Mouse (Mus musculus): Measurements from ENCODE around the gene Hormad2.

Gene Hormad2

DNA sequence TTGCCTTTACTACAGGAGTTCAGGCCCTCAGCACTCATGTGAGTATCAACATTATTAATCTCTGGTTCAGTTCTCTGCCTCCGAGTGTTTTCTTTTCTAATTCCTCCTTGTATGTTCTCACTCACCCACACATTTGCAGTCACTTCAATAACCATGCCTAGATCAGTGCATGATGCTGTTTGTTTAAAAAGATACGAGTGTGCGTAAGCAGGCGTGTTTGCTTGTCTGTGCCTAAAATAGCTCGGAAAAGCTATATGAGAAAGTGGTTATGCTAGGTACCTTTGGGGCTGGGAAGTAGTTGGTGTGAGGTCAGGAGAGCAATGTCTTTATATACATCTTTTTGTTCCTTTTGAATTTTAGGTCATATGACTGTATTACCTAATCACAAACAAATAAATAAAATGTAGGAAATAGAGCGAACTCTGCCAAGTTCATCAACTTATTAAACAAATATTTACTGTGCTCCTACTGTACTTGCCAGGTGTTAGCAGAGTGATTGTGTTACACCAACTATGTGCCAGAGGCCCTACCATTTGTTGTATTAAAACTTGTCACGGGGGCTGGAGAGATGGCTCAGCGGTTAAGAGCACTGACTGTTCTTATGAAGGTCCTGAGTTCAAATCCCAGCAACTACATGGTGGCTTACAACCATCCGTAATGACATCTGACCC is 100.7 kb downstream of the Hormad2 start:
- no peak for DNase-seq (ENCODE audit: low read depth)

DNA sequence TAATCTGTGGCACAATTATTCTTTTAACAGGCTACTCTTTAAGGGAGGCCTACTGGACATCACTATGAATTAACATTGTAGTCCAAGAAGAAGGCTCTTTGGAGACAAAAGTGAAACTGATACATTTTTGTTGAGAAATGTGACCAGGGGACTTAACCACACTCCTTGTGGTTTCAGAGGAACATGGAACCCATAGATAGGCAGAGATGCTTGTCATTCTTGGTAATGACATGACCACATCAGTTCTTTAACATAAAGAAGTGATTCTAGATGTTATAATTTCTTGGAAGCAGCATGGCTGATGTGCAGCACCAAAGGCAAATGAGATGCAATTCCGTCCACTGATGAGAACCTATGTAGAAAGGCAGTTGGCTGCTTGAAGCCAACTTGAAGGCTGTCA is 101.6 kb downstream of the Hormad2 start:
- no peak for DNase-seq (ENCODE audit: low read depth)

DNA sequence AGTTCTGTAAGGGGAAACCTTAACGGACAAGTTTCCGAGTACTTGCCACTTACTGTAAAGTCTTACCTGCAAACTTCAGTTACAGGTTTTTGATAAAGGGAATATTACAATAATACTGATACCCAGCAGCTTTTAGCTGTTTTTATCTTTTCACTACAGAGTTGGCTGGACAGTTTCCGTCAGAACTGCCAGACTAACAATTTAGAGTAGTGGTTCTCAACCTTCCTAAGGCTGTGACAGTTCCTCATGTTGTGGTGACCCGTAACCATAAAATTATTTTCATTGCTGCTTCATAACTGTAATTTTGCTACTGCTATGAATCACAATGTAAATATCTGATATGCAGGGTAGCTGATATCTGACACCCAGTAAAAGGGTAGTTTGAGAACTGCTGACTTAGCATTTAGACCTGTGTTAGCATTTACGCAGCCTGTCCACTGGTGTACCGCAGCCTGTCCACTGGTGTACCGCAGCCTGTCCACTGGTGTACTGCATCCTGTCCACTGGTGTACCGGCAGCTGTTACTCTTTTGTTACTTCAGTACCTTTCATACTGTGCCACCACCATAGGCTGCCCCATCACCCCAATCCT is 104.1 kb downstream of the Hormad2 start:
- DNase-seq (ENCODE audit: low read depth) = no peak

DNA sequence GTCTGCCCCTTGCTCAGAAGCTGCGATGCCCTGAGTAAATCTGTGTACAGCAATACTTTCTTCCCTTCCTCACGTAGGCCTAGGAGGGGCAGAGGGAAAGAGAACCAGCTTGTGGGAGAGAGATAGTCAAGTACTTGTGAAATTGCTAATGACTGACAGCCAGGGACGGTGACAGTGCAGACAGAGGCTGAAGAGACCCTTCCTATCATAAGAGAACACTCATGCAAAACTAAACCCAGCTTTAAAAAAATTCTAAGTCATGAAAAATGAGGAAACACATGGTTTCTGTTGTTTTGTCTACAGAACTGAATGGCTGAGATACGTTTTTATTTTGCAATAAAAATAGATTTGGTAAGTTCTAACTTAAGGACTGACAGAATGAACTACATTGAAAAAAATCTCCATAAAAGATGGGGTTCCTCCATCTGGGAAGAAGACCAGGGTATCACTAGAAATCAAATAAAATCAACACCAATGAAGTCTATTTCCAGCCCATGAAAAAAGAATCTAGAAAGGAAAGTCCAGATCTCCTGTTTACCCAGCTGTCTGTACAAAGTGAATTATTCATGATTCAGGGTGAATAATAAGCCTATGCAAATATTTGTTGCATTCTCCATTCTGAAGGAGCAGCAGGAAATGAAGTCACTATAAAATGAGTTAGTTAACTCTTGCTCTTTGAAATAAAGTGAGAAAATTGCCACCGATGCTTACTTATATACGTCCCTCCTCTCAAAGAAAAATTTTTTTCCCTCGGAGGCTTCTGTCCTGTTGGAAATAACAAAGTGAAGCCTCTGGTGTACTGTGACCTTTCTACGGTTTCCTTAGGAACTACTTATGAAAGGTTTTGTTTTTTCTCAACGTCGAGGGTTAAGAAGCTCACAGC is 104.9 kb downstream of the Hormad2 start:
- no peak for DNase-seq (ENCODE audit: low read depth)

DNA sequence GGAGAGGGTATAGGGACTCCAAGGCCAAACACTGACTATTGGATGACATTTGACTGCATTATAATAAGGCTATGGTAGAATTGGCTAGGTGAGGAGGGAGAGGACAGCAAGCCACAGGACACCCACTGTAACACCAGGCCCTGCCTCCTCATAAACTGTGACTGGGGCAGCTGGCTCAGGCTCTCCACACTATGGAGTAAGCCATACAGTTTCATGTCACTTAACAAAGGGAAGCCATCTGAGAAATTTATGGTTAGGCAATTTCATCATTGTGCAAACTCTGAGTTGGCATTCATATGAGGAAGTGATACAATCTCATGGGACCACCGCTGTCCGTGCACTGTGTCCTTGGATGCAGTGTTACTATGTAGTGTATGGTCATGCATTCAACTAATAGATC is 107.9 kb downstream of the Hormad2 start:
- DNase-seq (ENCODE audit: low read depth) = no peak

DNA sequence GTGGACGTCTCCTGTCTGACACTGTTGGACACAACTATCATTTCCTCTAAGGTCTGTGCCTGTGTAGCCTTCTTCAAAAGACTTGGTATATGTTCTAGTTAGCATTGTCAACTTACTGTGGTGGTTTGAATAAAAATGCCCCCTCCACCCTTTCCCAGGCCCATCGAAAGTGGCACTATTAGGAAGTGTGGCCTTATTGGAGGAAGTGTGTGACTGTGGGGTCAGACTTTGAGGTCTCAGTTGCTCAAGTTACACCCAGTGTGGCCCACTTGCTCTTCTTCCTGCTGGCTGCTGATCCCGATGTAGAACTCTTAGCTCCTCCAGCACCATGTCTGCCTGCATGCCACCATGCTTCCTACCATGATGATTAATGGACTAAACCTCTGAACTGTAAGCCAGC is 112.7 kb downstream of the Hormad2 start:
- DNase-seq (ENCODE audit: low read depth) = no peak

DNA sequence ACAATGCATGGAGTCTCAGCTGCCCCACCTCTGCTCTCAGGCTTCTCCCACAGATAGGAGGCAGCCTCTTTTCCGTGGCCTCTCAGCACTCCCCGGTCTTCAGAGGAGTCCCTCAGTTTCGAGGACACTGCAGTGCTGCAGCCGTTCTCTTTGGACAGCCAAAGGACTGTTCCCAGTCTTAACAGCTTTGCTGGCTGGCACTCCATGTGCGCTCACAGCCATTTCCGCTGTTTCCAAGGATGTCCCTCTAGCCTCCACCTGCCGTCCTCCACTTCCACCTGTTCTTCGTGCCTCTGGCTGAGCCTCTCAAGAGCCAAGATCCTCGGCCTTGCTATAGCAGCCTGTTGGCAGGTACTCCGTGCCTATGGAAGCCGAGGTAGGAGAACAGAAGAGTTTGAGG is 117.4 kb downstream of the Hormad2 start:
- no peak for DNase-seq (ENCODE audit: low read depth)

DNA sequence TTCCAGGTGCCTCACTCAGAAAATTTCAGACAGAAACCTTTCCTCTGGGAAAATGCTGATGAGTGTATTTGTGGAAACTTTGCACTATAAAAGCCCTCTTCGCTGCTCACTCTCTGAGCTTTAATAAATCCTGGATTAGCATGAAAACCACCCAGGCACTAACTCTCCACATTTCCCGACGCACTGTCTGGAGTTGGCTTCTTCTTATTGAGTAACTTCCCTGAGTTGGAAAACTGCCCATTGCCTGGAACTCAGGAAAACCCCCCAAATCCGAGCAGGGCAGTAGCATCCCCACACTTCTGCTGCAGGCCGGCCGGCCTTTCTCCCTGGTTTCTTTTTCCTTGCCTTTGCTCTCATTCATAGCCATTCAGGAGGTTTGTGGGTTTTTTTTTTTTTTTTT is 118.0 kb downstream of the Hormad2 start:
- DNase-seq (ENCODE audit: low read depth) = no peak

DNA sequence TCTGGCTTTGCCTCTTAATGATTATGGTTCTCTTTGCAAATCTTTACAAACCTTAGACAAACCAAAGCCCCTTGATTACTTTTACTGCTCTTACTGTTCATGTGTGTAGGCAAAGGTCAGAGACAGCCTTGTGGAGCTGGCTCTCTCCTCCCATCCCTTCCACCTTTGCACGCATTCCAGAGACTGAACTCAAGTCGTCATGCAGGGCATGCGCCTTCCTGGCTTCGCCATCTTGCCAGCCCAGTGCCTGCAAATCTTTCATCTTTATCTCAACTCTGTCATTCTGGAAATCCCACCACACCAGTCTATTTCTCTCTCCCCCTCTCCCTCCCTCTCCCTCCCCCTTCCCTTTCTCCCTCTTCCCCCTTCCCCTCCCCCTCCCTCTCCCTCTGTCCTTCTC is 120.0 kb downstream of the Hormad2 start:
- DNase-seq (ENCODE audit: low read depth) = no peak

DNA sequence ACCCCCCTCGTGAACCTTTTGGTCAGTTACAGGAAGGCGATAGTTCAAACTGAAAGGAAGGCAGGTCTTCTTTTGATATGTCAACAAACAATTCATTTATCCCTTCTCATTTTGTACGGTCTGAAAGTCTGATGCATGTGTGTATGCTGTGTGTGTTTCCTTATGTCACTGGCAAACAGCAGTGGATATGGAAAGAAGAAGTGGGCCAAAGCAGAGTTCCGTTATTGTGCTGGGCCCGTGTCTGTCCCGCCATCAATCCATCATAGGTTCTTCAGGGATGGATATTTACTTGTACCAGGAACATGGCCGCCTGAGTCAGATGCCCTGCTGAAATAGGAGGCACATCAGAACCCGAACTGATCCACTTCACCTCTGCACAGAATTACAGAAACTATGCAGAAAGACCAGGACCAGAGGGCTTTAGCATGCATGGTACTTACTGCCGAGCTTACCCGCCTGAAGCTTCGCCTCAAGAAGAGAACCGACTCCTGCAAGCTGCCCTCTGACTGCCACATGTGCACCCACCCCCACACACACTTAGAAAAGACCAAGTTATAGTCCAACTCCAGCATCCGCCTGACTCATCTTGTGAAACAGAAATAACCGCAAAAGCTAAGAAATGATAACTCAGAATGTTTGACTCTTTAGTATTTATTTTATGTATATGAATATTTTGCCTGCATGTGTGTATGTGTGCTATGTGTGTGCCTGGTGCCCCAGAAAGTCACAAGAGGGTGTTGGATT is 121.5 kb downstream of the Hormad2 start:
- DNase-seq (ENCODE audit: low read depth) = no peak

DNA sequence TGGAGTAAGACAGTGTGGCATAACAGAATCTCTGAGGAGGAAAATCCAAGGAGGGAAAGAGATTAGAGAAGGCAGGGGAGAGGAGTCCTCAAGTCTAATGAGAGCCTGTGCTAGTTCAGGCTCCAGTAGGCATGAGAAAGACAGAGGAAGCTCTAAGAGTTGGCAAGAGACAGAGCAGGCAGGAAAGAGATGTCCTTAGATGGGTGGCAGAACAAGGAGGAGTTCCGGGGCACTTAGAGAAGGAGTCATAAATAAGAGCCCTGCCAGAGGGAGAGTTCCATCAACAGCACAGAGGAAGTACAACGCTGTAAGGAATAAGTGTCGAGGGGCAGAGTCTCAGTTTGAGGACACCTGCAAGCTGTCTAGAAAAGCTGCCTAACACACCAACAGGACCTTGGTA is 122.9 kb downstream of the Hormad2 start:
- DNase-seq (ENCODE audit: low read depth) = peak; percentile 32

DNA sequence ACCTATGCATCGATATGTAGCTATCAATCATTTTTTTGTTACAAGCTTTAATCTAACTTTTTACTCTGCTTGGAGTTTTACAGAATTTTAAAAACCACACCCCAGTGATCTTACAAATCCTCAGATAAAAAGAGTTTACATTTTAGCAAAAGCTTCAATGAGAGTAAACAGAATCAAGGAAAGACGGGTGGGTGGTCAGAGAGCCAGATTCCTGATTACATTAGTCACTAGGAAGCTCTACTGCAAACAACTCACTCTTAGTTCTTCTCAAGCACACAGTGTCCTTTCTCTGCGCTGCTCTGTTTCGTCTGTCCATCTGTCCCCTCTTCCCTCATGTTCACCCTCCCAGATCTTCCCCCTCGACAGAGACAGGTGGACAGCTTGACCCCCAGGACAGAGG is 123.6 kb downstream of the Hormad2 start:
- DNase-seq (ENCODE audit: low read depth) = no peak

DNA sequence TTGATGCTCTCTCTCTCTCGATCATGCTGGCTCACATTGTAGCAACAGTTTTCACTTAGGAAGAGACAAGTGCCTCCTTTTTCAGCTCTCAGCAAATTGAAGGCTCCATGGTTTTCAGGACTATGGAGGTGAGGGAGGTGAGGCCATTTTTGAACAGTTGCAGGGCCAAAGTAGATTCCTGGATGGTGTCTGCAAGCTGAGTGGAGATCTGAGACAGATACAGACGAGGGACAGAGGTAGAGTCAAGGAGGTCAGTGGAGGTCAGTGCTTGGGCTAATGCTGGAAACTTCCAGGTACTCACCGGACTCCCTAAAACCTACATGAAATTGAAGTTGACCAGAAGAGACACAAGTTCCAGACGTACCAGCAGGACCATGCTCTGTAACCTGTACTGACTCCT is 128.7 kb downstream of the Hormad2 start:
- DNase-seq (ENCODE audit: low read depth) = no peak

DNA sequence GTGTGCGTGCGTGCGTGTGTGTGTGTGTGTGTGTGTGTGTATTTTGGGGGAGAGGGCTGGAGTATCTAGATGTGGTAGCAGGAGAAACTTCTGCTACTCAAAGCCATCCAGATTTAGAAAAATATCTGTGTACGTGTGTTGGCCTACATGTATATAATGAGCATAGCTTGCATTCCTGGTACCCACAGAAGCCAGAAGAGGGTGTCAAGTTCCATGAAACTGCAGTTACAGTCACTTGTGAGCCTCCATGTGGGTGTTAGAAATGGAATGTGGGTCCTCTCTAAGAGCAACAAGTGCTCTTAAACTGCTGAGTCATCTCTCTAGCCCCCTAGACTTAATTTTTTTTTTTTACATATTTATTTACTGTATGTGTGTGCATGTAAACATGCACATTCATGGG is 130.6 kb downstream of the Hormad2 start:
- no peak for DNase-seq (ENCODE audit: low read depth)

DNA sequence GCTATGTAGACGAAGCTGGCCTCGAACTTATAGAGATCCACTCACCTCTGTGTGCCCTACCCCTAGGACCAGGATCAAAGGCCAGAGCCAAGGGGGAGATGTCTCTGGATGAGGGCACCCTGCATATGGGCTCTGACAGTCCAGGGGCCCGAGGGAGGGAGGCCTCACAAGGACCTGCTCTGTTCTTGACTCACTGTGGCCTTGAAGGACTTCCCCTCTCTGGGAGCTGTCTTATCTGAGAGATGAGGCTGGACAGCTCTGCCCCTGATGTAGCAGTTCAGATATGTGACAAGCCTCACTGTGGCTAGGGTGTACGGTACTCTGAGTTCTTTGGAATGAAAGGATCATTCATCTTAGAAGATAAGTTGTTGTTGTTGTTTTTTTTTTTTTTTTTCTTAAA is 131.3 kb downstream of the Hormad2 start:
- DNase-seq (ENCODE audit: low read depth) = no peak

DNA sequence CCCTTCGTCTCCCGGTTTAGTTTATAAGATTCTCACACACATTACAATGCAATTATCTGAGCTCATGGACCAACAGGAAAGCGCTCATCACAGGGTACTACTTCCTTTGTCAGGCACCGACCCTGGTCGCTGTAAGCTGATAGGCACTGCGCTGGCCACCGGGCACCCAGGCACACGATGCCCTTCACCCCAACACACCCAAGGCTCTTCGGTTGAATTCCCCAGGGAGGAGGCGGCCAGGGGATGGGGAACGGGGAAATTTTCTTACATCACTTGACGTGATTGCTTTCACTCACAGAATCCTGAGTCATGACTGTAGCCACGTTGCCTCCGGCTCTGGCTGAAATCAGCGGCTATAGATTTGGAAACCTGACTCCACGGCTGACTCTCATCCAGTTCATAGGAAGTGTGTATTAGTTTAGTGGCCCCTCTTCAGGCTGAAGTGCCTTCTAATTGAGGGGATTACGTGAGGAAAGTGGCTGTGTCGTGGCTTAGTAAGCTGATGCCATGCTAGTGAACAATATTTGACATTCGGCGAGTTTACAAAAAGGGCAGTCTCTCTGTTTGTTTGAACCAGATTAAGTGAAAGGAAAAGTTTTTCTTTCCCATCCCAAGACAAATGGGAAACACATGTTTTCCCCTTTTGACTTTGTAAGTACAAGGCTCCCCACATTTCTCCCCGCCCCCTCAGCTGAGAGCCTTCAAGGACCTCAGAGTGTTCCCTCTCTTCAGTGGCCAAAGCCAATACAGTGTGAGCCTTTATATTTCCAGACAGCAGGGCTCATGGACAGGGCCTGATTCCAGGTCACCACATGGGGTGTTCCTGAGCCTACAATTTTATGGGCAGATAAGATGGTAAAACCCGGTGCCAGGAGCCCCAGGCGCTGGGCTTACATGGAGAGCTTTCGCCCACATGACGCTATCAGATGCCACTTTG is 132.1 kb downstream of the Hormad2 start:
- no peak for DNase-seq (ENCODE audit: low read depth)

DNA sequence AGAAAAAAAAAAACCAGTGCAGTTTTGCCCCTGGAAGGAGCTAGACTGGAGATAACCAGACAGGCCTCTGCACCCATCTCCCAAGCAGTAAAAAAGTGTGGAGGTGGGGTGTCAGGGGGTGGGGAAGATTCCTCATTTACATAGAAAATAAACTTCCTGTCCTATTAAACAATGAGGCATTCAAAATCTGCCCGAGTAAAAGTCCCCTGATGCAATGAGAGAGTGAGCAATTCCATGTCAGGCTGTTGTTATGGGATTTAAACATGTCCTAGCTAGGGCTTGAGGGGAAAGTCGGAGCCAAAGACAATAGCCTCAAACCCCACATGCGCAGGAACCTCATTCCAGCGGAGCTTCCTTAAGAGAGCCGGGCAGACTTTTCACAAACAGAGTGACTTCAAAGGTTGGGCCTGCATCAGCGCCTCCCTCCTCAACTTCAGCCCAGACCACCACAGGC is 132.8 kb downstream of the Hormad2 start:
- no peak for DNase-seq (ENCODE audit: low read depth)

DNA sequence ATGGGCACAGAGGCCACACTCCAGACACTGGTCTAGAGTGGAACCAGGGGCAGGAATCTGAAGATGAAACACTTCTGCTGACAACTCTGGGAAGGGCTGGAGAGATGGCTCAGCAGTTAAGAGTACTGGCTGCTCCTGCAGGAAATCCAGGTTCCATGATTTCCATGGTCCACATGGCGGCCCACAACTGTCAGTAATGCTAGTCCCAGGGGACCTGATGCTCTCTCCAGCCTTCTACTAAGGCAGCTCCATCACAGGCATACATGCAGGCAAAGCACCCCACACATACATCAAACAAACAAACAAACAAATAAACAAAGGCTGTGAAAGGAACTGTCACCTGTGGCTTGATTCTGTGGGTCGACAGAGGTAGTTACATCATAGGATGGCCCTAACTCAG is 134.8 kb downstream of the Hormad2 start:
- no peak for DNase-seq (ENCODE audit: low read depth)

DNA sequence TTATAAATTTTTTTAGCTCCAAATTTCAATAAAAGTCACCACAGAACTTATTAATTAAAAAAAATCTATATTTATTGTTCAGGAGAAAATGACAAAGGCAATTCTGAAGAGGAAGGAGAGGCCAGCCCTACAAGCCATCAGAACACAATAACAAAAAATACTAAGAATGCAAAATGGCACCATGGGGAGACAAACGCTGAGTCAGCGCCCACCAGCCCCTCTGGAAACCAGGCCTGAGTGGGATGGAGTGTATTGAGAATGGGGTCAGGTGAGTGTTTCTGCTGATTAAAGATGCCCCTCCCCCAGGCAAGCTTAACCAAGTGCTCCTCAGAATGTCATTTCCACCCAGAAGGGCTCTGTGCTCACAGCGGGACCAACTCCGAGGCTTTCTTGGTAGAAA is 135.8 kb downstream of the Hormad2 start:
- no peak for DNase-seq (ENCODE audit: low read depth)

DNA sequence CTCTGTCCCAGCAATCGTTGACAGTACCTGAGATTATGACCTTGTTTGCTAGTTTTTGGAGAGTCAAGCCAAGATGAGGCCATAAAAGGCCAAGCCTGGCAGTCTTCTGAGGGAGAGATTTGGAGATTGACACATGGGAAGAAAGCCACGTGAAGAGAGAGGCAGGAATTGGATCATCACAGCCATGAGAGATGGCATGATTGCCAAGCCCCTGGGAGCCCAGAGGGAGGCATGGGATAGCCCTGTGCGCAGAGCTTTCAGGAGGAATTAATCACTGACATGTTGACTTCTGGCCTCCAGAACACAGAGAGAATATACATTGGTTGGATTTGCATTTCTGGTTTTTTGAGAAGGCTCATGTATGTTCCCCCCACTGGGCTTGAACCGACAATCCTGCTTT is 136.7 kb downstream of the Hormad2 start:
- no peak for DNase-seq (ENCODE audit: low read depth)

DNA sequence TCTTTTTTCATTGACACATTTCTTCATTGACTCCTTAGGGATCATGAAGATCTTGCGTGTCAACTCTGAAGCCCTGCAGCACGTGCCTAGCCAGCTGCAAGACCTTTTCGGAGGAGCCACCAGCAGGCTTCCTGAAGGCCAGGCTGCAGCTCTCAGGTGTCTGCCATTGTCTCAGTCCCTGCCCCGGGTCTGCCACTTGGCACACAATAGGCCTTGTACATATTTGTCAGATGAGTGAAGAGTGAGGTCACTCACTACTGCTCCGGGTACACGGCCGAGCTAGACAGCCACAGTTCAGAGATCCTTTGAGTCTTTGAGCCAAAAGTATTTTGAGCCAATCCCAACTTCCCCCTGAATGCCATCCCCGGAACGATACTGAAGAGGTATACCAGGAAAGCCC is 137.9 kb downstream of the Hormad2 start:
- DNase-seq (ENCODE audit: low read depth) = no peak
